Mouse (Mus musculus) NIH3T3 (cell line): ENCODE results near the gene Ssbp2.

ENCODE experiments used
- DNase-seq: peaks from one replicate; pipeline ENCODE4 v3.0.0-alpha.2; 2012; ENCODE audit warnings: low read depth

The Ssbp2 gene

GRCm38 (mm10) chr13:91459896-91460620, at the start of gene Ssbp2:
Gene Ssbp2 (plus strand): TSS chr13:91460283.
- no peak for DNase-seq

DNA sequence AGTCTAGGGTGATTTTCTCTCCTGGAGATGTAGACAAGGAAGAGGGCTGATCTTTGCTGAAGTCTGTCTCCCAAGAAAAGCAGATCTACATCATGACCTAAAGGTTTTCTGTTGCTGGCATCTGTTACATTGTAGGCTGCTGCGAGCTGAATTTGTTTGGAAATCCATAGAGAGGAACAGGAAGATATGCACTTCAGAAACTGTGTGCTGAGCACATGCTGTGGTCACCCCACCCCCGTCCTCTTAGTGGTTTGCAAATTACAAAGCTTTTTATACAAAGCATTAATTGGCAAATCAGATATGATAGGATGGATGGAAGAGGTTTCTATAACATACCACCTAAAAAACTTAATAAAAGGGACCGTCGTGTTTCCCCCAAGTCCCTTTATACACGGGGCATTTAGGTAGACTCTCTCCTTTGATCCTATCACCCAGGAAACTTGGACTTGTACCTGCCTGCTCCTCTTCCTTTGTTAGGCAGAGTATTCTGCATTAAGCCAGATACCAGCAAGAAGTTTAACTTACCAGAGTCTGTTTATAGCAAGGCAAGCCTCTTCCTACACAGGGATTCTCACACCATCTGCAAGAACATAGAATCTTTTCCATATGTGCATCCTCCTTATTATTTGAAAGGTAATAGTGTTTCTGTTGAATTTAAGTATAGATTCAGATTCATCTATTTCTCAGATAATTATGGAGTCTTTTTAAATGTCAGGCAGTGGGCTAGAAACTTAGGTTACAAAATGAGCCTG, 46.2 kb upstream of the Ssbp2 start:
- no peak for DNase-seq

- DNase-seq, result no peak
Measured at GRCm38 (mm10) chr13:91415896-91416295, 44.2 kb upstream of the Ssbp2 start.

GRCm38 (mm10) chr13:91416698-91417097, 43.4 kb upstream of the Ssbp2 start:
- DNase-seq, result no peak

- DNase-seq, result peak; percentile 81
Measured at GRCm38 (mm10) chr13:91421387-91421949, 38.6 kb upstream of the Ssbp2 start.

DNA sequence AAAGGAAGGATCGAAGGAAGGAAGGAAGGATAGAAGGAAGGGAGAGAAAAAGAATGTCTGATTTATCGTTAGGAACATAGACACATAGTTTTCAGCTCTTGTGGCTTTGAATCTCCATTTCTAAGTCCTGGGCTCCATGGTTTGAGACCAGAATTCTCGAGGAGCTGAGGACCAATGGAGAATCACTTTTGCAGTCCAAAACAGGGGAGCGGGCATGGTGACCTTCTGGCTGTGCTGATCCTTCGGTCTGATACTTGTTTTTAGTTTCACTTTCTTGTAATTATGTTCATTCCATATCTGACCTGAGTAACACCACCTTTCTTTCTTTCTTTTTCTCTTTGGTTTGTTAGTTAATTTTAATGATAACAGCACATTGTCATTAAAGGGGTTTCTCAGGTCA, 29.2 kb upstream of the Ssbp2 start:
- peak; percentile 6 for DNase-seq

GRCm38 (mm10) chr13:91431392-91432355, 28.4 kb upstream of the Ssbp2 start:
- DNase-seq, result peak; percentile 72

DNA sequence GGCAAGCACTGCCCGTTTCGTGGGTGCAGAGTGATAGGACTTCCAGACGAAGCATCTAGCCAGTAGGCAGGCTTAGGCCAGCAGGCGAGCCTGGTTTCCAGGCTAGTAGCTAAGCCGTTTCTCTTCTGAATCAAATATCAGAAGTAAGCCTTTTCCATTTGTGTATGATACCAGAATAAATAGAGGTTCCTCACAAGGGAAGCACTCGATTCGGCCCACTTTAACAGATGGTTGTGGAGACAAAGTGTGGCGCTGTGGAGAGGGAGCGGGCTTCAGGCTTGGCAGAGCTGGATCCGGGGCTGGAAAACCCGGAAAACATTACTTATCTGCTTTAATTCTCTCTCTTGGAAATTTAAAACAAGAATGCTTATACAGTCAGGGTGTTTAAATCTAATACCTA, 27.1 kb upstream of the Ssbp2 start:
- no peak for DNase-seq

GRCm38 (mm10) chr13:91437931-91438330, 22.2 kb upstream of the Ssbp2 start:
- no peak for DNase-seq

DNA sequence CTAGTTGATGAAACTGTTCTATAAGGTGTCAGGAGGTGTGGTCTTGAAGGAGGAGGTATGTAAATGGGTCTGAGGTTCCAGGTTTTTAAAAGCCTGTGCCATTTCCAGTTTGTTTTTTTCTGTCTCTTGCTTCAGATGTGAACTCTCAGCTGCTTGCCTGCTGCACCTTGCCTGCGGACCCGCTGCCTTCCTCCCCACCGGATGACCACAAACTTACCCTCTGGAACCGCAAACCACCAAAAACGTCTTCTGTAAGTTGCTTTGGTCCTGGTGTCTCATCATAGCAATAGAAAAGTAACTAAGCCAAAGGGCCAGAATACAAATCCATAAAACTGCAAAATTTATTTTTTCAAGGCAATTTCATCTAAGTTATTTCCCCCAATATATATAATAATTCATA, 18.6 kb upstream of the Ssbp2 start:
- no peak for DNase-seq

- DNase-seq, result no peak
Measured at GRCm38 (mm10) chr13:91446728-91447127, 13.4 kb upstream of the Ssbp2 start.

DNA sequence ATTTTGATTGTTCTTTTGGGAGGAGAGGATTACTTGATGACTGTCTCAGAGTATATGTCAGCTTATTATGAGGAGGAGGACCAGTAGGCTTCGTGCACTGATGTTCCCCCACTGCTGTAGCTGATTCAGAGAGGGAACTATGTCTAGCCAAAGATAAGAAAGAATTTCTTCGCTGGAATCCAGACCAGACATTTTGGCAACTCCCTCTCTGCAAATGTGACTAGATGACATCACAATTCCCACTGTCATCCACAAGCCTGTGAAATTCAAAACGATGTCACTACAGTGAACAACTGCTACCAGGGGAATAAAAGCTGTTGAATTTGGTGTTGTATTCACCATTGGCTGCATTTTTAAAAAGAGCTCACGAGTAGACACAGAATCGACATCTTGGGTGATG, 11.1 kb upstream of the Ssbp2 start:
- no peak for DNase-seq

GRCm38 (mm10) chr13:91451405-91452166, 8.5 kb upstream of the Ssbp2 start:
- no peak for DNase-seq

- DNase-seq, result no peak
Measured at GRCm38 (mm10) chr13:91452269-91452668, 7.8 kb upstream of the Ssbp2 start.

GRCm38 (mm10) chr13:91453236-91453635, 6.8 kb upstream of the Ssbp2 start:
- no peak for DNase-seq

DNA sequence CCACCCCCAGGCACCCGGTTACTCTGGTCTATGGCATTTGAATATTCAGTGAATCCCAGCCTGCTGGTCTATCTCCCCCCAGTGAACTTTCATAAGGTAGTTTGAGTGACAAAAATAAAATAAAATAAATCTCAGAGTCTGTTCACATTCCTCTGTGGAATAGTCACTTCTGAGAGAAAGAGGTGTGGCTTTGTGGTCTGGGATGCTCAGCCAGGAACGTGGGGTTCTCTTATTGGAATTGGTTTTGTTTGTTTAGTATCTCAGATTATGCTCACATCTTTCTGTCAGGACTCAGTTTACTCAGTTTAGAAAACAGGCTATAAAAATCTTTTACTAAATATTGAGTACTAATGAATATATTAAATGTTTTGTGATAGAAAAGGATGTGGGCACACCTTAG, 4.0 kb upstream of the Ssbp2 start:
- peak; percentile 56 for DNase-seq

- DNase-seq, result no peak
Measured at GRCm38 (mm10) chr13:91456735-91457134, 3.3 kb upstream of the Ssbp2 start.

DNA sequence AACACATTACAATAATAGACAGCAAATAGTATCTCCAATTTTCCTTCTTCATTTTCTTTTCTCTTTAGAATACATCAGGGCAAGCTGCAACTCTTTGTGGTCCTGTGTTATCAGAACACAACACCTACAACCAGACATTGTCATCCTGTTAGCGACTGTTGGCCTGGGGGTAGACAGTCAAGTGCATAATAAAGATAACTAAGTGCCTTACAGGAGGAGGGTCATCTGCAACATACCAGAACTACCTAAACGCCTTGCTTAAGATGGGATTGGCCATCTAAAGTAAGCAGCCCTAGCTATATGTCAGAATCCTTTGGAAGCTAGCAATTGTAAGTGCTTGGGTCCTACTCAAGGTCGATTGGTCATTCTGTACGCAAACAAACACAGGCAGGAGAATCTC, 2.1 kb upstream of the Ssbp2 start:
- no peak for DNase-seq

GRCm38 (mm10) chr13:91459489-91459888, 594 bp upstream of the Ssbp2 start:
- no peak for DNase-seq

DNA sequence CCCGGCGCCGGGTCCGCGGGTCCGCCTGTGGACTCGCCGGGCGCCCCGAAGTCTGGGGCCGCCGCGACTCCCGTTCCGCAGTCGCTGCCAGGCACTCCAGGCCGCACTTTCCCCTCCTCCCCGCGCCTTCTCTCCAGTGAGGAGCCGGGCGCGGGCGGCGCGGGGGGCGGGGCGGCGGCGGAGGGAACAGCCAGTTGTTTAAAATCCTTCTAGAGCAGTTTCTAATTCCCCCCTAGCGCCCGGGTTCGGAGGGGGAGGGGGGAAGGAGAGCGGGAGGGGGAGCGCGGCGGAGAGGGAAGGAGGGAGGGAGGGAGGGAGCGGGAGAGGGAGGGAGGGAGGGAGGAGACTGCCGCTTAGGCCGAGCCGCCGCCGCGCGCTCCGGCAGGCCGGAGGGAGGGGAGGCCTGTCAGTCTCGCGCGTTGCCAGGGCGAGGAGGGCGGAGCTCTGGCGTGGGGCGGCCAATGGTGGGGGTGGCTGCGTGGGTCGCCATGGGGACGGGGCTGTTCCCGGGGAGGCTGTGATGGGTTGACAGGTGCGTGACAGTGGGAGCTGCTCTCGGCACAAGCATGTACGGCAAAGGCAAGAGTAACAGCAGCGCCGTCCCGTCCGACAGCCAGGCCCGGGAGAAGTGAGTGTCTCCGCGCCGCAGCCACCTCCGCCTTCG, 670 bp downstream of the Ssbp2 start:
- DNase-seq, result peak; percentile 98

GRCm38 (mm10) chr13:91461299-91461698, 1.2 kb downstream of the Ssbp2 start:
- DNase-seq, result no peak
